Mouse (Mus musculus) WW6 (cell line): ENCODE results near the gene Mrgprf.

Source experiments
- DNase-seq: peaks from one replicate; pipeline ENCODE4 v3.0.0-alpha.2; 2013; ENCODE audit warnings: low read depth, low spot score

Gene Mrgprf

DNA sequence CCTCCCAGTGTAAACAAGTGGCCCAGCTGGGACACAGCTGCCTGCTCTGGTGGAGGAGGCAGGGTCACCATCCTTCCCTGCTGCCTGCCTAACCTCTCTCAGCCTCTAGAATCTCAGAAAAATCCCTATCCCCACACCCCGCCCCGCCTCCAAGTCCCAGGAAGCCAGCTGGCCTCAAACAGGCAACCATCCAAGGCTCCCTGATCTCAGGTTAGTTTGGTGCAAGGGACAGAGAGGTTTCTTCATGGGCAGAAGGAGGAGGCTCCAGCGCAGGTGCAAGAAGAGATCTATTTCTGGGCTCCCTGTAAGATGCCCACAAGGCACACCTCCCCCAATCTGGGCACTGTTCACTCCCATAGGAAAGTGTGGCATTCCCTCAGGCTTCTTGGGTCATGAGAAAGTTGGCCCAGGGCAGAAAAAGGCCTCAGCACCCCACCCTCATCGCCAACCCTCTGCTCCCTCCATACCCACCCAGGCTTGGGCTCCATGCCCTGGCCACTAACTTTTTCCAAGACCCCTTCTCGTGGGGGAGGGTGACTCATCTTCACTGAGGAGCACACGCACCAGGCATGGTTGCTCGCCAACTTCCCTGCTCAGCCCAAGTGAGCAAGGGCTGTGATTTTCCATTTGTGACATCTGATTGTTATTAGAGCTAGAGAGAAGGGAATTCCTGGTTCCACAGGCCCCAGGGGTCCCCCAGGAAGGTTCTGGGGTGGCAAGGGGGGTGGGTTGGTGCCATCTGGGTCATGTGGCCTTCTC lies 887 bp upstream of the Mrgprf start:
- DNase-seq: no peak

DNA sequence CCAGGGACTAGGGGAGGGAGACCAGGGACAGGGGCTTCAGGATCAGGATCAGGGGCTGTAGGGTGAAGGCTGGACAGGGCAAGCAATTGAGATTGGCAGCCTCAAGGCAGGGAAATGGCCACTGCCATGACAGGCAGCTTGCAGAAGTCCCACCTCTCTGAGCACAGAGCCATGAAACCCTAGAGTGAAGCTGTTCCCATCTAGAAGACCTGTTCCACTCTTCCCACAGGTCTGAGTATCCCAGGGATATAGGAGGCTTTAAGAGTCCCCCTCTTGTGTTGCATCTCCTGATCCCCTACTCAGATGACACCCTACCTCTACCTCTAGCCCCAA lies 346 bp downstream of the Mrgprf start:
- DNase-seq: no peak

DNA sequence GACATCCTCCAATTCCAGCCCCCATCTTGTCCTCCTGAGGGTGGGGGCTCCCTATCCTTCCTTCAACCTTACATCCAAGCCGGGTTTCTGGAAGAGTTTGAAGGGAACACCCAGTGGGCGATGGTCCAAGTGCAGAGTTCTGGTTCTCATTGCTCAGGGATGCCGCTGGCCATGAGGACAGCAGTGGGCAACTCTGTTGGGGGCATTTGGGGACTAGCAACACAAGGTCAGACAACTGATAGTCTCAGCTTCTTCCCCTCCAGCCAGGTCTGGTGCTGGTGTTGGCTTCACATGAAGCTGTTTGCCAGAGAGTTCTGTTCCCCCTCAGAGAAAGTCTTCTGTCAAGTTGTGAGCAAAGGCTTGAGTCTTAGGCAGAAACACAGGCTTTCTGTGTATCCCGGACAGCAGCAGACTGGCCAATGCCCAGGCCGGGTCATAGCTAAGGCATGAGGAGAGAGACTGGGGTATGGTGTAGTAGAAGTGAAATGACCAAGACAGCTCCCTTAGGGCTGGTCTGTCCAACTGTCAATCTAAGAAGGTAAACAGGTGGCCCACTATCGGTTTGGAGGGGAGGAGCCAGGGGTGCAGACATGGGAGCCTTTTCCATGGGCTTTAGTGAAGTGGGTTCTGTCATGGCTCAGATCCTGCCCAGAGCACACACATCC lies 845 bp downstream of the Mrgprf start:
- DNase-seq: no peak

DNA sequence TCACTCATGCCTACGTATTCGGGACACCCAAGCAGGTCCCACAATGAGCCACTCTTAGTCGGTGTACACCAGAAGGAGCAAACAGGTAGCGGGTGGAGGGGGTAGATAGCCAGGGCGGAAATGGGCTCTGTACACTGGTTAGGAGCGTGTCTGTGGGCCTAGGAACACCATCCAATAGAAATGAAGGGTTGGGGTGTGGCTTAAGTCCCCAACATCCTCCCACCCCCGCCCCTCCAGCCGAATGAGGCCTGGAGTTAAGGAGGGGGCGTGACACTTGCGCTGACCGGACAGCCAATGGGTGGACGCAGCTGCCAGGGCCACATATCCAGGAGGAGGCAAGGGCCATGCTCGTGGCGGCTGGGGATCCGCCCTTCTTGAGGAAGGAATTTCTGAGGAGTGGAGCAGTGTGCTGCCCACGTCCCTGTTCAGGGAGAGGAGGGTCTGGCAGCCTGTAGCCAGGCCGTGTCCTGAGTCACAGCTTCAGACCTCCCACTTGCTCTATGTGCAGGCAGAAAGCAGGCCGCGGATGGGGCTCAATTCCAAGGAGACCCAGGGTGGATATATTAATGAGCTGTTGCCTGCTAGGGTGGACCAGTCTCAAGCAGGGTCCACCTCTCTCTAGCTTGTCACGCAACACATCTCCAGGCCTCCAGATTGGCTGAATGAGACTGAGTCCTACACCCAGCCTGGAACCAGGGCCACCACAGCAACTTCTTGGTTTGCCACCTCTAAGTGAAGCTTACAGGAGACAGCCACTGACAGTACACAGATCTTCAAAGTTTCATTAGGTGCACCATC lies 2.1 kb downstream of the Mrgprf start:
- DNase-seq: peak; percentile 57

DNA sequence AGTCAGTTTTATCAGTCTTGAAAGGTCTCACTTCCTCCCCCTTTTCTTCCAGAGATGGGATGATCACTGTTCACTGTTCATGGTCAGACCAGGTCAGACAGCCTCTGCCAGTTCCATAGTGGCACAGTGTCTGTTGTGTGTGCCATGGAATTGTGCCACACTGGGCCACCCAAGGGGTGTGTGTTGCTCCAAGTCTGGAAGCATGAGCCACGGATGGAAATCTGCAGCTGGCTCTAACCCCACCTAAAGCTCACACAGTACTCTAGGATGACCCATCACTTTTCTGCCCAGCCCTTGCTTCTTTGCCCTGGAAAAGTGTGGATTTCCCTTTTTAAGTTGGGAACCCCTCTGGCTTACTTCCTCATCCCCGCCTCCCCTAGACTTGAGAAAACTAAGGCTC lies 3.5 kb downstream of the Mrgprf start:
- no peak for DNase-seq

DNA sequence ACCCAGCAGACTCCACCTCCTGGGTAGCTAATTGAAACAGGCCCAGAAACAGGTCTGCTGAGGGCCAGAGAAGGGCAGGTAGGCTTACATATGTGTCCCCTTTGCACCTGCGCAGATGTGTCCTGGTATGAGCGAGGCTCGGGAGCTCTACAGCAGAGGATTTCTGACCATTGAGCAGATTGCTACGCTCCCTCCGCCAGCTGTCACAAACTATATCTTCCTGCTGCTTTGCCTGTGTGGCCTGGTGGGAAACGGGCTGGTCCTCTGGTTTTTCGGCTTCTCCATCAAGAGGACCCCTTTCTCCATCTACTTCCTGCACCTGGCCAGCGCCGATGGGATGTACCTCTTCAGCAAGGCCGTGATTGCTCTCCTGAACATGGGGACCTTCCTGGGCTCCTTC lies 7.0 kb downstream of the Mrgprf start:
- no peak for DNase-seq

DNA sequence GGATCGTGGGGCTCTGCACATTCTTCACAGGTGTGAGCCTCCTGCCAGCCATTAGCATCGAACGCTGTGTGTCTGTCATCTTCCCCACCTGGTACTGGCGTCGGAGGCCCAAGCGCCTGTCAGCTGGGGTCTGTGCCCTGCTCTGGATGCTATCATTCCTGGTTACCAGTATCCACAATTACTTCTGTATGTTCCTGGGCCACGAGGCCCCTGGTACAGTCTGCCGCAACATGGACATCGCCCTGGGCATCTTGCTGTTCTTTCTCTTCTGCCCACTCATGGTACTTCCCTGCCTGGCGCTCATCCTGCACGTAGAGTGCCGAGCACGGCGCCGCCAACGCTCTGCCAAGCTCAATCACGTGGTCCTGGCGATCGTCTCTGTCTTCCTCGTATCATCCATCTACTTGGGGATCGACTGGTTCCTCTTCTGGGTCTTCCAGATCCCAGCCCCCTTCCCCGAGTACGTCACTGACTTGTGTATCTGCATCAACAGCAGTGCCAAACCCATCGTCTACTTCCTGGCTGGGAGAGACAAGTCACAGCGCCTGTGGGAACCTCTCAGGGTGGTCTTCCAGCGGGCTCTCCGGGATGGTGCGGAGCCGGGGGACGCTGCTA lies 7.5 kb downstream of the Mrgprf start:
- no peak for DNase-seq

DNA sequence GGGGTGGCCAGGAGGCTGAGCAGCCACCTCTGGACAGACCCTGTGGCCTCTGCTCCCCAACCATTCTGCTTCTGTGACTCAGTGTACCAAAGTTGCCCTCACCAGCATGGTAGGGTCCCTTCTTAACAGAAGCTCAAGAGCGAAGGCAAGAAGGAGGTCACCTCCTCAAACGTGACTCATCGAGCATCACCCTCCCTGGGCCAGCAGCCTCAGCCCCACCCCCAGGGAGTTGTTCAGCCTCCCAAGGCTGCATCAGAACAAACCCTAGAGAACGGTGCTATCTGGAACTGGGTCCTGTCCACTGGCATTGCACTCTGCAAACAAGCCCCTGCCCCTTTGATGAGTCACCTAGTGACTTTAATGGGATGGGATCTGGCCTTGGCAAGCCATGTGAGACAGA lies 8.2 kb downstream of the Mrgprf start:
- no peak for DNase-seq

DNA sequence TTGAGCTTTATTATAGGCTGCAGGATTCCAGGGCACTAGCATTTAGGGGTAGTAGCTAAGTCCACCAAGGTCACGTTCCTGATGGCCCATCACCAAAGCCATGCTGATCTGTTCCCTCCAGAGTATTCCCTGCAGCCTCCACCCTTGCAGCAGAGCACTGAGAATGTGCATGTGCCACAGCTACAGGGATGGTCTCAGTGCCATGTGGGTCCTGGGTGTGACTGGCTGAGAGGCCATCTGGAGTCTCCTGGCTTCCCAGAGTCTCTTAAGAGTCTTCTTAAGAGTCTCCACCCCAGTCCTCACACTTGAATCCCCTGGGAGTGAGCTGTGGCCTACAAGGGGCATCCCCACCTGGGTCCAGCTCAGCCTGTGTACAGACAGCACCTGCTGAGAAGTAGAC lies 9.2 kb downstream of the Mrgprf start:
- DNase-seq: no peak

DNA sequence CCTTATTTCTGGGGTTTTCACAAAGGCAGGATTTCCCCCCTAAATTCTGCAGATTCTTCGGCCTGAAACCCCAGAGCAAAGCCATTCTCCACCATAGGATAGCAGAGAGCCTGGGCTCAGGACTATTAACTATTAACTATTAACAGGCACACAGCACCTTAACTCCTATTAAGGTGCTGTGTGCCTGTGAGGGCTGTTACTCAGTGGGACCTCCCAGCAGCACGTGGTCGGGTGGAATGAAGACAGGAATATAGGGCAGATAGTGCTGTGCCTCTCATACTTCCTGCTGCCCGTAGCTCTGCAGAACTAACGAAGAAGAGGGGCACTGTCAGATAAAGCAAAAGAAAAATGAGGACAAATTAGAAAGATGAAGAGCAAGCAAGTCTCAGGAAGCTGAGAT lies 9.9 kb downstream of the Mrgprf start:
- no peak for DNase-seq

DNA sequence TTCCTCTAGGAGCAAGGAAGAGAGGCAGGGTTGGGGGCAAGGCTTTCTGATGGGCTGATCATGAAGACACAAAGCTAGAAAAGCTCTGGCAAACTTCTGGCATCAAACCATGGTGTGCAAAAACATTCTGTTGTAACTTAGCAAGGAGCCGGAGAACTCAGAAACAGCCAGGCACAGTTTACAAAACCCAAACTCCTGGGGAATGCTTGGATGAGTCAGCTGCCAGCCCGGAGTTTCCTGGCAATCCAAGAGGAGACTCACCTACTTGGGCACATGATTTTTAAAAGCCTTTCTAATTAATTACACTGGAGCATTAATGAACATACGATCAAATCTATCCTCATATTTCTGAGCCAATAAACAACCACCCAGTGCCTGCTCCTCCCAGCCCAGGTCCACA lies 11.5 kb downstream of the Mrgprf start:
- DNase-seq: no peak

DNA sequence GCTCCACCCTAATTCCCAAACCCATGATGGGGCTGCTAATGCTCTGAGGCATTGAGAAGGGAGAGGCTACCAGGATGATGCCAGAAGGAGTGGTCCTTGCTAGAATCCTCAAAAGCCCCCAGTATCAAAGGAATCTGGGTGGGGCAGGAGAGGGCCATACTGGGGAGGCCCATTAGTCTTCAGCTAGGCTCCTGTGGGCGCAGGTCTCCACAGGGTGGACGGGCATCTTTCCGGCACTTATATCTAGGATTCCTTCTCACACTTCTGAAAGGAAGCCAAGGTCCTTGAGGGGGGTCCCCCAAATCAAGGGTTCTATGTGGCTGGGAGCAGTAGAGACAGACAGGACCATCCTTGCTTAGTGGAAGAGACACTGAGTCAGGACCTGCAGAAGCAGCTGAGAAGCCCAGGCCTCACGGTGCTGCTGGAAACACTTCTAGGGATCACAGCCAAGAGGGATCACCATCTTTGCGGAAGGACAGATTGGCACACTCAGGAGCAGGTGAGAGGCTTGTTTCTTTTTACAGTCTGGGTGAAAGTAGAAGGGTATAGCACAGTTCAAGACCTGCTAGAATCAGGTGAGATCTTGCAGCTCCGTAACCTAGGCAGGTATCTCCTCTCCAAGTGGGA lies 14.3 kb downstream of the Mrgprf start, which contains the start of gene Mrgprd:
Gene Mrgprd (plus strand): TSS at position 51 of the 627 bp plus-strand sequence.
- no peak for DNase-seq

DNA sequence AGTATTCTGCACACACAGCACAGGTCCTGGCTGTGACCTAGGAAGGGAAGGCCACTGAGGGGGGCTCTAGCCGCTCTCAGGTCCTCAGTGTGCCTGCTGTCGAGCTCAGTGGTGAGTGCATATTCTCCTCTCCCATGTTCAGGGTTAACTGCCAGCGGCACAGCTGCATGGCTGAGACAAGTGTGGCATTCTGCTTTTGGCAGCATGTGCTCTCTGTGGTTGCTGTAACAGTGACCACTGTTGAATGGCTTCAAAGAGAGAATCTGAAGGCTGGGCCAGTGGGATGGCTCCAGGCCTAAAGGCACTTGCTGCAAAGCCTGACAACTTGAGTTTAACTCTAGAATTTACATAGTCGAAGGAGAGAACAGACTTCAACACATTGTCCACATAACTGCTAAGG lies 16.9 kb downstream of the Mrgprf start:
- DNase-seq: no peak

DNA sequence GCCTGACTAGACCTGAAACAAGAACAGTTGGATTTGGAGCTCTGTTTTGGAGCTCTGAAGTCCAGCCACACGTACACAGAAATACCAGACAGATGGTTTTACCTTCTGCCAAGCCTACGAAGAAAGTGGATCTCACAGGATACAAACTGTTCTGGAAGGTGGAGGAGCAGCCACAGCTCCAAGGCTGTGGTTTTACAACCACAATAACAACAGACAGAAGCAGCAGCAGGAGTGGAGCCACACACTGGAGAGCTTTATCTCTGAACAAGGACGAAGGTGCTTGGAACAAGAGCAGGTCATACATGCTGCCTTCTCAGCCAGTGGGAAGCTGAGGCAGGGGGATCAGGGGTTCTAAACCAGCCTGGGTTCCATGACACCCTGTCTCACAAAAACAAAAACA lies 18.9 kb downstream of the Mrgprf start:
- DNase-seq: no peak

DNA sequence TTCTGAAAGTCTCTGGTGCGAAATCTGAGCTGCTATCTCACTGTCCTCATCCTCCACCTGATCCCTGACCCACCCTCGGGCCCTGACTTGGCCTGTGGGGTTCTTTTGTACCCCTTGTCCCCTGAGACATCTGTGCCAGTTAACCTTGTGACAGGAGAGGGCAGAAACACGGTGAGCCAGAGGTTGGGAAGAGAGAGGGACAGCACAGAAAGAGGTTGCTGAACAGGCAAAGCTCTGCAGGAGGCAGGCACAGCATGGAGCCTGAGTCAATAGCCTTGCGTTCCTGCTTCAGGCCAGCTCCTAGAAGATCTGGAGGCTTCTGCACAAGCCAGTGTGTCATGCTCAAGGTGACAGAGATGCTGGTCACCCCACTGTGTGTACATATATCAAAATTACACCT lies 23.0 kb downstream of the Mrgprf start:
- no peak for DNase-seq

DNA sequence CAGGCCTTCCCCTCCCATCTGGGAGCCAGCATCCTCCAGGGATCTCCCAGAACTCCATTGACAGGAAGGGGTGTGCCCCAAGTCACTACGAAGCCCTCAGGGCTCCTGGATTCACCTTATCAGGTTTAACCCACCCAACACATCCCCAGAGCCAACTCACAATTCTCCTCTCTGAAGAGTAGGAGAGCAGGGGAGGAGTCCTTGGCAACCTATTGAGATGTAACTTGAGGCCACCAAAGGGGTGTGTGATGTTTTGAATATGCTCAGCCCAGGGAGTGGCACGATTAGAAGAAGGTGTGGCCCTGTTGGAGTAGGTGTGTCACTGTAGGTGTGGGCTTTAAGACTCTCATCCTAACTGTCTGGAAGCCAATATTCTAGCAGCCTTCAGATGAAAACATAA lies 25.1 kb downstream of the Mrgprf start:
- peak; percentile 58 for DNase-seq

DNA sequence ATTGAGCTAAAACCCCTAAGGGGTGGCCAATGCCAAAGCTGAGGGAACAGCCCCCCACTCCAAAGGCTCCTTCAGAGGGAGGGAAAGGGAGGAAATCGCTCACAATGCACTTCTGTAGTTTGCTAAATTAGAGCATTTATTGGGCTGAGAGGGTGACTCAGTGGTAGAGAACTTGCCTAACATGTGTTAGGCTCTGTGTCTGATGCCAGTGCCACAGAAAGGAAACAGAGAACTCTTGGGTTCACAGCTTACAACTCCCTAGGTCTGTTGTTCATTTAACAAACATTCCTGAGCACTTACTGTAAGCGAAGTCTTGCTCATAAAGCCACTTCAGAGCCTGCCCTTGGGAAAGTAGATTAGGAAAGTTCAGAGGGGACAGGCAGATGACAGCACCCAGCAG lies 29.4 kb downstream of the Mrgprf start:
- no peak for DNase-seq

DNA sequence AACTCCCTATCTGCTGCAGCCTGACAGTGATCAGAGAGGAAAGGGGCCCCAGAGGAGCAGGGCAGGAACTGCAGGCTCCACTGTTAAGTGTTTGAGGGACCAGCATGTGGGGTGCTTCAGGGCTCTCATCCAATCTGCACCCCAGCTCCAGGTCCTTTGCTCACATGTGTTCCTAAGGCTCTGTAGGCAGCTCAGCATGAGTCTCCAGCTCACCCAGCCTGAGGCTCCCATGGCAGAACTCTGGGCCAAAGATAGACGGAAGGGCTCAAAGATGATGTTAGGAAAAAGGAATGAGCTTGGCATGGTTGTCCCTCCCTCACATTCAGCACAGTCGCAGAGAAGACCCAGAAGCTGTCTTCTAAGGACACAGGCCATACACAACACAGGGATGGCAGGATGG lies 30.0 kb downstream of the Mrgprf start:
- no peak for DNase-seq

DNA sequence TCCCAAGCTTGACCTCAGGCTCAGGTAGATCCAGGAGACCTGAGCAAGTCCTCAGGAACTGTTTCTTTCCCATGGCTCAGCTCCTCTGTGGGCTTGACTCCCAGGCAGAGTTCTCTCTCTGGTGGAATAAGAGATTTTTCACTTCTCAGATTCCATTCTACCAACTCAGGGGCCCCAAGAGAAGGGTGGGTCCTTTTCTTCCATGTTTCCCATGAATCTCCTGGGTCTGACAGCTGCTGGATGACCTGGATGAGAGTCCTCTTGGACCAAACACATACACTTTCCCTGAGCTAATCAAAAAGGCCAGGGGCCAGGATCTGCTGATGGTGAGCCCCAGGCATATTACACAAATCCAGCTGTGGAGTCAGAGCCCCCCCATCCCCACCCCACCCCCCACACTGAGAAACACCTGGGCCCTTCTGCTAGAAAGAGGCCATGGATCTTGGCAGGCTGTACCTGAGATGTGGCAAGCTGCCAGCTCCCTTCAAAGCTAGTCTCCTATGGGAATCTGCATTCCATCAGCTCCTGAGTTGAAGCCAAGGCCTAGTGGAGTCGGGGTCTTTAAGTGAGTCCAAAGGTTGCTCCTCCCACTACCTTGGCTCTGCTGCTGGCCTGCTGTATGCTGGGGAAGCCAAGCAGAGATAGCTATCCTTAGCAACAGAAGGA lies 31.9 kb downstream of the Mrgprf start:
- DNase-seq: no peak

DNA sequence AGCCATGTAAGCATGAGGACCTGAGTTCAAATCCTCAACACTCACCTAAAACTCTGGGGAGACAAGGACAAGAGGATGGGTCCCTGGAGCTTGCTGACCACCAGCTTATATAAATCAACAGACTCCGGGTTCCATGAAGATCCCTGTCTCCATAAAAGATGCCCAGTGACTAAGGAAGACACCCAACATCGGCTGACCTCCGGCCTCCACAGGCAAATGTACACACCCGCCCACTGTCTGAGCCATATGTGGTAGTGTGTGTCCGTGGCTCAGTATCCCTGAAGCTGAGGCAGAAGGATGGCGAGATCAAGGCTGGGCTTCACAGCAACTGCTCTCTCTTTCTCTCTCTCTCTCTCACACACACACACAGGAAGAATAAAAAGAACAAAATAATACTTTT lies 33.3 kb downstream of the Mrgprf start:
- no peak for DNase-seq

DNA sequence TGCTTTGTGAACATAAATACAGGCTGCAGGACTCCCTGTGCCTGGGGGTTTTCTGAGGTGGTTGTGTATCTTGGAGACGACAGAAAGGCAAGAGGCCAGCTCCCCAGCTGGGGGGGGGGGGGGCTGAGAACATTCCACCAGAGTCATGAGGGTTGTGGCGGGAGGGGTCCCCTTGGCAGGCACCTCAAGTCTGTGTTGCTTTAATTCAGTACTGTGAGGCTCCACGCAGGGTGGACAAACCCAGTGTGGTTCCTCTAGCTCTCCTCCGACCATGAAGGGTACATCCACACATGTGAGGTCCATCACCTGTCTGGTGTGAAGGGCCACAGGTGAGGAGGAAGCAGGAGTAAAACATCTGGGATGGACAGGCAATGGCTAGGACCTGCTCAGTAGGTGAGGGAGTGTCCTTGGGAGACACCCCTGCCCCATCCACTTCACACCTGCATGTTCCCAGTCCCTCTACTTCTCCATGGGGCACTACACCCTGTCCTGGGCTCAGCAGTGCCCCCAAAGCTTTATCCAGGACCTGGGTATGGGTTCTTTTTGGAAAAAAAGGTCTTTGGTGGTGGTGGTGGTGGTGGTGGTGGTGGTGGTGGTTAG lies 33.9 kb downstream of the Mrgprf start:
- DNase-seq: no peak
